Mouse (Mus musculus): ENCODE measurements around the gene Mpp5. TPM values are rescaled to one million over a fixed set of nuclear protein-coding genes. Genes with fewer than 3 reads are reported as not detected.

The Mpp5 gene
- 10 to 100 TPM; 14.3 to 18.0 TPM for polyA plus RNA-seq (2017; shearing (Covaris generic))

- ATAC-seq, result peak; percentile 95
These were observed at the start of gene Mpp5 for GRCm38 (mm10) chr12:78748557-78749377. Gene Mpp5 (plus strand): TSS chr12:78748907.

GRCm38 (mm10) chr12:78717783-78718182 lies 30.9 kb upstream of the Mpp5 start:
- ATAC-seq, result no peak

GRCm38 (mm10) chr12:78727723-78728122 lies 21.0 kb upstream of the Mpp5 start:
- no peak for ATAC-seq

- no peak for ATAC-seq
These were observed 9.1 kb upstream of the Mpp5 start for GRCm38 (mm10) chr12:78739633-78740032.

GRCm38 (mm10) chr12:78740289-78740688 lies 8.4 kb upstream of the Mpp5 start:
- ATAC-seq, result no peak

- no peak for ATAC-seq
These were observed 2.5 kb upstream of the Mpp5 start for GRCm38 (mm10) chr12:78746226-78746625.

- no peak for ATAC-seq
These were observed 1.3 kb upstream of the Mpp5 start for GRCm38 (mm10) chr12:78747406-78747805.

- ATAC-seq, result peak; percentile 7
These were observed 594 bp upstream of the Mpp5 start for GRCm38 (mm10) chr12:78748113-78748512.

GRCm38 (mm10) chr12:78749378-78749801 lies 683 bp downstream of the Mpp5 start:
- peak; percentile 1 for ATAC-seq

- peak; percentile 69 for ATAC-seq
These were observed 13.3 kb downstream of the Mpp5 start for GRCm38 (mm10) chr12:78761979-78762378.

- no peak for ATAC-seq
These were observed 20.5 kb downstream of the Mpp5 start for GRCm38 (mm10) chr12:78769031-78769713.

- no peak for ATAC-seq
These were observed 24.5 kb downstream of the Mpp5 start for GRCm38 (mm10) chr12:78773211-78773610.

GRCm38 (mm10) chr12:78777916-78778315 lies 29.2 kb downstream of the Mpp5 start:
- no peak for ATAC-seq

GRCm38 (mm10) chr12:78778423-78779067 lies 29.8 kb downstream of the Mpp5 start:
- ATAC-seq, result no peak

GRCm38 (mm10) chr12:78788266-78788873 lies 39.7 kb downstream of the Mpp5 start:
- no peak for ATAC-seq

- no peak for ATAC-seq
These were observed 42.1 kb downstream of the Mpp5 start for GRCm38 (mm10) chr12:78790791-78791190.

GRCm38 (mm10) chr12:78794236-78794635 lies 45.5 kb downstream of the Mpp5 start:
- no peak for ATAC-seq

- ATAC-seq, result no peak
These were observed 51.3 kb downstream of the Mpp5 start for GRCm38 (mm10) chr12:78800036-78800435.

- no peak for ATAC-seq
These were observed 53.1 kb downstream of the Mpp5 start for GRCm38 (mm10) chr12:78801836-78802235.

- no peak for ATAC-seq
These were observed 65.7 kb downstream of the Mpp5 start for GRCm38 (mm10) chr12:78814437-78814836.

GRCm38 (mm10) chr12:78834496-78834895 lies 85.8 kb downstream of the Mpp5 start:
- no peak for ATAC-seq

GRCm38 (mm10) chr12:78839906-78840305 lies 91.2 kb downstream of the Mpp5 start:
- ATAC-seq, result no peak

- ATAC-seq, result no peak
These were observed 93.7 kb downstream of the Mpp5 start for GRCm38 (mm10) chr12:78842429-78842828.

Data from CD4-positive, CD25-positive, alpha-beta regulatory T cell, adult 4 months (primary cell).